Mouse (Mus musculus) kidney, adult 2 months (tissue): ENCODE results near the gene Pik3r5.

Experiments
- CTCF ChIP-seq: fragments of 200-500 bp; conservative IDR thresholded peaks from 2 replicates; pipeline ENCODE4 v1.5.1; 2011; ENCODE audit warnings: low read depth, mild to moderate bottlenecking, control low read depth, low read length, moderate library complexity, mixed read lengths; ENCODE audit not compliant: insufficient read depth, insufficient read length
- POLR2A ChIP-seq: fragments of 200-500 bp; IDR thresholded peaks from one replicate; pipeline ENCODE4 v1.6.1; 2011; ENCODE audit warnings: low read depth, low read length, control low read depth

- TF ChIP-seq POLR2A = no peak
- TF ChIP-seq CTCF = no peak
These were observed 32.9 kb upstream of the Pik3r5 start for GRCm38 (mm10) chr11:68398891-68399547.
